Mouse (Mus musculus): Measurements from ENCODE around the gene Hnrnpu. TPM values are rescaled to one million over a fixed set of nuclear protein-coding genes. Genes with fewer than 3 reads are reported as not detected.
A peak's percentile ranks its signal among the peaks of the same experiment; 100 is the strongest.

Gene Hnrnpu
- polyA plus RNA-seq, 1 experiment from 2014 or later, result 384 TPM

GRCm38 (mm10) chr1:178336289-178336775, 1.3 kb downstream of the Hnrnpu start:
- ATAC-seq (replicated peaks; ENCODE audit: low FRiP score, low TSS enrichment, low read depth) (peak; percentile 92), DNase-seq (ENCODE audit: low spot score) (peak; percentile 98)
- Histone ChIP-seq H3K9me3 (ENCODE audit: control insufficient read depth, low read length) (no peaks in the 10 kb centered on the region), H3K4me2 (ENCODE audit: low read length) (peak overlapping the region; percentile 95), H3K4me1 (replicated peaks; ENCODE audit: control insufficient read depth, insufficient read depth, low read length) (peaks cover 9% of the 10 kb centered on the region), H3K27me3 (replicated peaks; ENCODE audit: control insufficient read depth, insufficient read depth, low read length) (no peaks in the 10 kb centered on the region), H3K9ac (ENCODE audit: low read length) (peak overlapping the region; percentile 100), H3K27ac (ENCODE audit: low read depth) (peak overlapping the region; percentile 99), H3K4me3 (ENCODE audit: low read depth, low read length) (peak overlapping the region; percentile 100), H3K36me3 (ENCODE audit: control insufficient read depth, insufficient read depth, low read length) (peaks cover 44% of the 10 kb centered on the region)
- WGBS, result 1% methylated on average over 47 of the region's 53 CpGs

GRCm38 (mm10) chr1:178335860-178336261, 1.7 kb downstream of the Hnrnpu start:
- H3K36me3 ChIP-seq (ENCODE audit: control insufficient read depth, insufficient read depth, low read length), result peaks cover 49% of the 10 kb centered on the region
- DNase-seq (ENCODE audit: low spot score), result peak; percentile 62
- peaks cover 9% of the 10 kb centered on the region for H3K4me1 ChIP-seq (replicated peaks; ENCODE audit: control insufficient read depth, insufficient read depth, low read length)
- peak overlapping the region; percentile 100 for H3K4me3 ChIP-seq (ENCODE audit: low read depth, low read length)
- no peaks in the 10 kb centered on the region for H3K9me3 ChIP-seq (ENCODE audit: control insufficient read depth, low read length)
- H3K9ac ChIP-seq (ENCODE audit: low read length), result peak overlapping the region; percentile 100
- WGBS, result under 1% methylated on average over 16 of the region's 16 CpGs
- H3K27ac ChIP-seq (ENCODE audit: low read depth), result peak overlapping the region; percentile 99
- no peak for ATAC-seq (replicated peaks; ENCODE audit: low FRiP score, low TSS enrichment, low read depth)
- H3K4me2 ChIP-seq (ENCODE audit: low read length), result peak overlapping the region; percentile 95
- no peaks in the 10 kb centered on the region for H3K27me3 ChIP-seq (replicated peaks; ENCODE audit: control insufficient read depth, insufficient read depth, low read length)

GRCm38 (mm10) chr1:178329946-178330345, 7.7 kb downstream of the Hnrnpu start:
- 74% methylated on average over 6 of the region's 6 CpGs for WGBS
- Histone ChIP-seq H3K9ac (ENCODE audit: low read length) (no peak overlapping the region), H3K4me2 (ENCODE audit: low read length) (no peak overlapping the region), H3K9me3 (ENCODE audit: control insufficient read depth, low read length) (no peaks in the 10 kb centered on the region), H3K36me3 (ENCODE audit: control insufficient read depth, insufficient read depth, low read length) (peaks cover 95% of the 10 kb centered on the region), H3K4me1 (replicated peaks; ENCODE audit: control insufficient read depth, insufficient read depth, low read length) (peaks cover 15% of the 10 kb centered on the region), H3K27ac (ENCODE audit: low read depth) (no peak overlapping the region), H3K27me3 (replicated peaks; ENCODE audit: control insufficient read depth, insufficient read depth, low read length) (no peaks in the 10 kb centered on the region), H3K4me3 (ENCODE audit: low read depth, low read length) (no peak overlapping the region)
- DNase-seq (ENCODE audit: low spot score) (no peak), ATAC-seq (replicated peaks; ENCODE audit: low FRiP score, low TSS enrichment, low read depth) (0 out of 2 replicates have a peak, but pooled peaks have one; percentile 37)

GRCm38 (mm10) chr1:178329017-178329416, 8.6 kb downstream of the Hnrnpu start:
- H3K4me1 ChIP-seq (replicated peaks; ENCODE audit: control insufficient read depth, insufficient read depth, low read length), result peaks cover 10% of the 10 kb centered on the region
- ATAC-seq (replicated peaks; ENCODE audit: low FRiP score, low TSS enrichment, low read depth), result no peak
- H3K9me3 ChIP-seq (ENCODE audit: control insufficient read depth, low read length), result no peaks in the 10 kb centered on the region
- H3K27ac ChIP-seq (ENCODE audit: low read depth), result no peak overlapping the region
- peaks cover 93% of the 10 kb centered on the region for H3K36me3 ChIP-seq (ENCODE audit: control insufficient read depth, insufficient read depth, low read length)
- no peak overlapping the region for H3K9ac ChIP-seq (ENCODE audit: low read length)
- WGBS, result 71% methylated on average over 5 of the region's 5 CpGs
- no peaks in the 10 kb centered on the region for H3K27me3 ChIP-seq (replicated peaks; ENCODE audit: control insufficient read depth, insufficient read depth, low read length)
- H3K4me2 ChIP-seq (ENCODE audit: low read length), result no peak overlapping the region
- DNase-seq (ENCODE audit: low spot score), result no peak
- no peak overlapping the region for H3K4me3 ChIP-seq (ENCODE audit: low read depth, low read length)

GRCm38 (mm10) chr1:178326950-178327349, 10.6 kb downstream of the Hnrnpu start:
- DNase-seq (ENCODE audit: low spot score), result no peak
- ATAC-seq (replicated peaks; ENCODE audit: low FRiP score, low TSS enrichment, low read depth), result no peak
- Histone ChIP-seq H3K4me1 (replicated peaks; ENCODE audit: control insufficient read depth, insufficient read depth, low read length) (0 out of 2 replicates have a peak, but pooled peaks cover 6% of the 10 kb centered on the region), H3K9ac (ENCODE audit: low read length) (no peak overlapping the region), H3K9me3 (ENCODE audit: control insufficient read depth, low read length) (no peaks in the 10 kb centered on the region), H3K4me2 (ENCODE audit: low read length) (no peak overlapping the region), H3K27ac (ENCODE audit: low read depth) (no peak overlapping the region), H3K27me3 (replicated peaks; ENCODE audit: control insufficient read depth, insufficient read depth, low read length) (no peaks in the 10 kb centered on the region), H3K4me3 (ENCODE audit: low read depth, low read length) (no peak overlapping the region), H3K36me3 (ENCODE audit: control insufficient read depth, insufficient read depth, low read length) (peaks cover 93% of the 10 kb centered on the region)
- WGBS, result 83% methylated on average over 1 of the region's 1 CpGs

- DNase-seq (ENCODE audit: low spot score) (no peak), ATAC-seq (replicated peaks; ENCODE audit: low FRiP score, low TSS enrichment, low read depth) (no peak)
- H3K9me3 ChIP-seq (ENCODE audit: control insufficient read depth, low read length), result no peaks in the 10 kb centered on the region
- peaks cover 8% of the 10 kb centered on the region; the same call in 1 of the 2 replicates for H3K4me1 ChIP-seq (replicated peaks; ENCODE audit: control insufficient read depth, insufficient read depth, low read length)
- no peak overlapping the region for H3K27ac ChIP-seq (ENCODE audit: low read depth)
- H3K27me3 ChIP-seq (replicated peaks; ENCODE audit: control insufficient read depth, insufficient read depth, low read length), result no peaks in the 10 kb centered on the region
- H3K9ac ChIP-seq (ENCODE audit: low read length), result no peak overlapping the region
- H3K36me3 ChIP-seq (ENCODE audit: control insufficient read depth, insufficient read depth, low read length), result peaks cover 93% of the 10 kb centered on the region
- H3K4me2 ChIP-seq (ENCODE audit: low read length), result no peak overlapping the region
- 90% methylated on average over 1 of the region's 1 CpGs for WGBS
- no peak overlapping the region for H3K4me3 ChIP-seq (ENCODE audit: low read depth, low read length)
Measured at GRCm38 (mm10) chr1:178326357-178326756, 11.2 kb downstream of the Hnrnpu start.

GRCm38 (mm10) chr1:178324568-178324967, 13.0 kb downstream of the Hnrnpu start:
- Histone ChIP-seq H3K9me3 (ENCODE audit: control insufficient read depth, low read length) (no peaks in the 10 kb centered on the region), H3K9ac (ENCODE audit: low read length) (no peak overlapping the region), H3K27me3 (replicated peaks; ENCODE audit: control insufficient read depth, insufficient read depth, low read length) (no peaks in the 10 kb centered on the region), H3K4me1 (replicated peaks; ENCODE audit: control insufficient read depth, insufficient read depth, low read length) (peaks cover 18% of the 10 kb centered on the region), H3K4me3 (ENCODE audit: low read depth, low read length) (no peak overlapping the region), H3K4me2 (ENCODE audit: low read length) (no peak overlapping the region), H3K36me3 (ENCODE audit: control insufficient read depth, insufficient read depth, low read length) (peaks cover 89% of the 10 kb centered on the region), H3K27ac (ENCODE audit: low read depth) (no peak overlapping the region)
- no peak for ATAC-seq (replicated peaks; ENCODE audit: low FRiP score, low TSS enrichment, low read depth)
- 82% methylated on average over 1 of the region's 1 CpGs for WGBS
- DNase-seq (ENCODE audit: low spot score), result no peak

GRCm38 (mm10) chr1:178323235-178323634, 14.4 kb downstream of the Hnrnpu start:
- no peak for DNase-seq (ENCODE audit: low spot score)
- Histone ChIP-seq H3K4me3 (ENCODE audit: low read depth, low read length) (no peak overlapping the region), H3K4me1 (replicated peaks; ENCODE audit: control insufficient read depth, insufficient read depth, low read length) (peaks cover 12% of the 10 kb centered on the region), H3K4me2 (ENCODE audit: low read length) (no peak overlapping the region), H3K9ac (ENCODE audit: low read length) (no peak overlapping the region), H3K27me3 (replicated peaks; ENCODE audit: control insufficient read depth, insufficient read depth, low read length) (no peaks in the 10 kb centered on the region), H3K27ac (ENCODE audit: low read depth) (no peak overlapping the region), H3K9me3 (ENCODE audit: control insufficient read depth, low read length) (no peaks in the 10 kb centered on the region), H3K36me3 (ENCODE audit: control insufficient read depth, insufficient read depth, low read length) (peaks cover 78% of the 10 kb centered on the region)
- ATAC-seq (replicated peaks; ENCODE audit: low FRiP score, low TSS enrichment, low read depth), result no peak
- 91% methylated on average over 1 of the region's 1 CpGs for WGBS

- Histone ChIP-seq H3K9ac (ENCODE audit: low read length) (no peak overlapping the region), H3K4me3 (ENCODE audit: low read depth, low read length) (no peak overlapping the region), H3K27ac (ENCODE audit: low read depth) (no peak overlapping the region), H3K9me3 (ENCODE audit: control insufficient read depth, low read length) (no peaks in the 10 kb centered on the region), H3K4me2 (ENCODE audit: low read length) (peak overlapping the region; percentile 87; the same call in 1 of the 2 replicates), H3K4me1 (replicated peaks; ENCODE audit: control insufficient read depth, insufficient read depth, low read length) (peaks cover 17% of the 10 kb centered on the region), H3K36me3 (ENCODE audit: control insufficient read depth, insufficient read depth, low read length) (peaks cover 64% of the 10 kb centered on the region), H3K27me3 (replicated peaks; ENCODE audit: control insufficient read depth, insufficient read depth, low read length) (no peaks in the 10 kb centered on the region)
- ATAC-seq (replicated peaks; ENCODE audit: low FRiP score, low TSS enrichment, low read depth), result no peak
- WGBS, result 62% methylated on average over 4 of the region's 4 CpGs
- no peak for DNase-seq (ENCODE audit: low spot score)
Measured at GRCm38 (mm10) chr1:178321730-178322357, 15.8 kb downstream of the Hnrnpu start.

Measured in intestine, embryonic 14.5 days (tissue).